Mouse (Mus musculus) heart, embryonic 13.5 days (tissue): Measurements from ENCODE around the gene Erp44. TPM values are rescaled to one million over a fixed set of nuclear protein-coding genes. Genes with fewer than 3 reads are reported as not detected.

Source experiments
- ATAC-seq: fragments of 200-750 bp; cut with Nextera tagmentation; 2 replicates; pipeline ENCODE4 v1.8.0; 2017; ENCODE audit warnings: moderate TSS enrichment; ENCODE audit not compliant: insufficient number of reproducible peaks, low FRiP score, low TSS enrichment; ENCODE audit errors: extremely low read depth
- H3K27ac ChIP-seq: fragments of 300-500 bp; sonication (generic); replicated peaks from 2 replicates; pipeline ENCODE4 v1.5.1; 2015; ENCODE audit warnings: moderate library complexity, mild to moderate bottlenecking, inconsistent platforms
- H3K27me3 ChIP-seq: fragments of 300-500 bp; sonication (generic); replicated peaks from 2 replicates; pipeline ENCODE4 v1.6.1; 2015; ENCODE audit warnings: mild to moderate bottlenecking, inconsistent platforms
- H3K36me3 ChIP-seq: fragments of 300-500 bp; sonication (generic); 2 replicates; pipeline ENCODE4 v1.6.1; 2015; ENCODE audit warnings: mild to moderate bottlenecking, inconsistent platforms
- H3K4me1 ChIP-seq: fragments of 300-500 bp; sonication (generic); 2 replicates; pipeline ENCODE4 v1.6.1; 2015; ENCODE audit warnings: inconsistent platforms
- H3K4me2 ChIP-seq: fragments of 300-500 bp; sonication (generic); 2 replicates; pipeline ENCODE4 v1.6.1; 2015; ENCODE audit warnings: inconsistent platforms, mild to moderate bottlenecking, moderate library complexity
- H3K4me3 ChIP-seq: fragments of 300-500 bp; sonication (generic); 2 replicates; pipeline ENCODE4 v1.5.1; 2015; ENCODE audit warnings: moderate library complexity, mild to moderate bottlenecking, inconsistent platforms
- H3K9ac ChIP-seq: fragments of 300-500 bp; sonication (generic); 2 replicates; pipeline ENCODE4 v1.6.1; 2015; ENCODE audit warnings: inconsistent platforms, mild to moderate bottlenecking, moderate library complexity
- H3K9me3 ChIP-seq: fragments of 300-500 bp; sonication (generic); 2 replicates; pipeline ENCODE4 v1.6.1; 2016; ENCODE audit warnings: inconsistent platforms
- WGBS: fragments of 180-500 bp; shearing (Covaris S2); methylation state at CpG from one replicate; pipeline ENCODE4 v1.1.7; 2015; ENCODE audit warnings: mixed read lengths; 5-methylcytosine and 5-hydroxymethylcytosine counted together
- polyA plus RNA-seq: library from polyadenylated mRNA; unstranded; fragments of >200 nt; fragmentation: Nextera tagmentation; extraction: Ambion mirVana; gene quantifications from 2 replicates; pipeline ENCODE4 v1.2.1, GENCODE M21; 2015

Gene Erp44
- polyA plus RNA-seq, 1 experiment from 2014 or later, result 55.4 TPM

DNA sequence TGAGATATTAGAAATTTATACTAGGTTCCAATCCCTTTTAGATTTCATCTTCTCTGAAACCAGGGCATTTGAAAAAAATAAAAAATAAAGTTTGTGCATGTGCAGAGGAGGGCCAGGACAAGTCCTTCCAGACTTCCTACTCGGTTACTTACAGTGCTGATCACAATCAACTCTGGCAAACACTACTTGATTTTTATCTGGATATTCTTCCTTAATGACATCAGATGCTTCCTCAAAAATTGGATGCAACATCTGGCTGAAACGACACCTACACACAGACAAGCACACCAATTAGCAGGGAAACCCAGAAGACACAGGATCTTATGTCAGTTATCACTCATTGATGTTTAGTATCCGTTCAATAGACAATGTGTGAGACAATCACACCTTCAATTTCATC, 42.6 kb downstream of the Erp44 start:
- H3K4me1 ChIP-seq, result no peaks in the 10 kb centered on the region
- H3K36me3 ChIP-seq, result peaks cover 21% of the 10 kb centered on the region
- 83% methylated on average over 3 of the region's 3 CpGs for WGBS
- no peak overlapping the region for H3K9ac ChIP-seq
- no peak overlapping the region for H3K4me3 ChIP-seq
- no peaks in the 10 kb centered on the region for H3K9me3 ChIP-seq
- no peak for ATAC-seq
- H3K4me2 ChIP-seq, result no peak overlapping the region
- no peak overlapping the region for H3K27ac ChIP-seq
- H3K27me3 ChIP-seq, result no peaks in the 10 kb centered on the region

DNA sequence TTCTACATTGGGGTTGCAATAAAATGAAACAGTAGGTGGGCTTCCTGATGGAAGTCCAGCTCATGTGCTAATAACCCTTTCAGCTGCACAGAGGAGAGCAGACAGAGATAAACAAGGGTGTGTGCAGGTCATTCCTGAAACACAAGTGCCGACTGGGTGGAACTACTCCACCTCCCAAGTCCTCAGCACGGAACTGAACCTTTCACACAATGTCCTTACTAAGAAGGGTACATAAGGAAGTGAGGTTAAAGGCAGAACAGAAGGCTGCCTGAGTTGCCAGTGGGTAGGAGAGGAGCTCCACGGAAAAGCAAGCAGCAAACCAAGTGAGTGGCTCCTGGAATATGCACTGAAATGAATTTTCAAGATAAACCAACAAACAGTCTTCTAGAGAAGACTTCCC, 52.6 kb downstream of the Erp44 start:
- no peaks in the 10 kb centered on the region for H3K27me3 ChIP-seq
- H3K9ac ChIP-seq, result no peak overlapping the region
- H3K4me1 ChIP-seq, result peaks cover 4% of the 10 kb centered on the region; the same call in 1 of the 2 replicates
- no peak overlapping the region for H3K4me3 ChIP-seq
- no peak overlapping the region for H3K27ac ChIP-seq
- 44% methylated on average over 3 of the region's 3 CpGs for WGBS
- no peaks in the 10 kb centered on the region; the same call in 1 of the 2 replicates for H3K36me3 ChIP-seq
- no peaks in the 10 kb centered on the region for H3K9me3 ChIP-seq
- no peak for ATAC-seq
- no peak overlapping the region for H3K4me2 ChIP-seq

DNA sequence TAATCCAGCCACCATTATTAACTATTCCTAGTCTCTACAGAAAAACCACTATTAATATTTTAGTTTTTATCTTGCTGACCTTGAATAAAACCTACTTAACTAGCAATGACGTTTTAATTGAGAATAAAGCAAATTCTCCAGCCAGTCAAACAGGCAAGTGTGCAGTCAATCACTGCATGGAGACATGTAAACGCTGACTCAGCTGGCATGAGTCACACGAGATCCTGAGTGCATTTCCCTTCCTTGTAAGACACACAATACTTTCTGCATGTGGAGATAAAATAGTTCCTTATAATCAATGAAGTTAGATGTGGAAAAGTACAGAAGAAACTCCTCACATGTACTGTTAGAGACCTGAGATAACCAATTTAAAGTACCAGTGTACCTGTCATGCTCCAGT, 53.8 kb downstream of the Erp44 start:
- Histone ChIP-seq H3K27ac (no peak overlapping the region), H3K9ac (no peak overlapping the region), H3K9me3 (no peaks in the 10 kb centered on the region), H3K4me3 (no peak overlapping the region), H3K36me3 (no peaks in the 10 kb centered on the region; the same call in 1 of the 2 replicates), H3K4me1 (peaks cover 7% of the 10 kb centered on the region; the same call in 1 of the 2 replicates), H3K4me2 (no peak overlapping the region), H3K27me3 (no peaks in the 10 kb centered on the region)
- 42% methylated on average over 3 of the region's 3 CpGs for WGBS
- no peak for ATAC-seq

DNA sequence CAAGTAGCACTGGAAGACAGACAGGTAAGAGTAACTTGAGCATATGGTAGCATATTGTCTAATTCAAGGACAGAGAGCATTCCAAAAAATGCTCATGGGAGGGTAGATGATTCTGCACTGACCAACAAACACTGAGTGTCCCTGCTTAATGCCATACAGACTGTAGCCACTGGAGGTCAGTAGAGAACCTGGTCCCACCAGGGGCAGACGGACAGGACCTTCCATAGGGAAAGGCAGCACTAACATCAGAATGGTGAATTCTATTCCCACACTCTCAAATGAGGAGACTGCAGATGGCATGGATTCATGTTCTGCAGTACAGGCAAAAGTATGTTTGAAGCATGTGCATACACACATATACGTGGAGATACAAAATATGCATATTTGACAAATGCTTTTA, 54.2 kb downstream of the Erp44 start:
- no peaks in the 10 kb centered on the region for H3K27me3 ChIP-seq
- H3K4me1 ChIP-seq, result peaks cover 7% of the 10 kb centered on the region; the same call in 1 of the 2 replicates
- WGBS, result 18% methylated on average over 2 of the region's 2 CpGs
- no peaks in the 10 kb centered on the region for H3K36me3 ChIP-seq
- ATAC-seq, result no peak
- no peak overlapping the region for H3K4me2 ChIP-seq
- H3K4me3 ChIP-seq, result no peak overlapping the region
- no peak overlapping the region for H3K9ac ChIP-seq
- no peaks in the 10 kb centered on the region for H3K9me3 ChIP-seq
- no peak overlapping the region for H3K27ac ChIP-seq

DNA sequence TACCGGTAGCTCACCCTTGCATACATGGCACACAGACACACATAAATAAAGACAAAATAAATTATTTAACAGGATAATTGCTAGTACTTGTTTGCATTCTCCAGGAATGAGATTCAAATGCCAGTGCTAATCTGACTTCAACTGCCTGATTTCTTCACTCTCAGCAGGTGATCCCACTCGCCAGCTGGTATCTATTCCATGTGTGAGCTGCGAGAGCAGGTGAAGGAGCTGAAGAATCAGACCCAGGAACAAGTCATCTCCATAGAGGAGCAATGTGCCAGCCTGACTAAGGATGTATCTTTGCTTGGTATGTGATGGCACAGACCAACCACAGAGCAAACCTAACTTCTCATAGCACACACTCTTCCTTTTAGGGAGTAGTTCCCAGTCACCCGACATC, 75.8 kb downstream of the Erp44 start:
- Histone ChIP-seq H3K4me1 (no peaks in the 10 kb centered on the region), H3K36me3 (peaks cover 54% of the 10 kb centered on the region), H3K9me3 (no peaks in the 10 kb centered on the region), H3K27ac (no peak overlapping the region), H3K27me3 (no peaks in the 10 kb centered on the region), H3K9ac (no peak overlapping the region), H3K4me2 (no peak overlapping the region), H3K4me3 (no peak overlapping the region)
- WGBS, result 85% methylated on average over 4 of the region's 4 CpGs
- ATAC-seq, result no peak

DNA sequence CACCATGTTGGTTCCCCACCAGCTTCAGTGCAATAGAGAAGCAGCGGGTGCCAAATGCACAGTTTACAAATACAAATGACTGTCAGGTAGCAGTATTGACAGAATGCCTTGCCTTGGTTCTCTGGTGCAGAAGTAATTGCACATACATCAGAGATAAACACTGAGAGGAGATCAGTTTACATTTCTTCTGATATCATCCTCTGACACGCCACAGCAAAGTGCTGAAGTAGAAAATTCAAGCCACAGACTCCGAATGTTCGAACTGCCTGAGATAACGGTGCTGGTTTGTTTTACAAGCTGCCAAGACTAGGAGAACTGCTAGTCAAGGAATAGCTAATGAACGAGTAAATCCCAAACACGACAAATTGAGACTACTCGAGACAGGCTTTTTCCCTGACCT, 80.9 kb downstream of the Erp44 start:
- H3K9ac ChIP-seq, result no peak overlapping the region
- no peak for ATAC-seq
- 71% methylated on average over 8 of the region's 8 CpGs for WGBS

DNA sequence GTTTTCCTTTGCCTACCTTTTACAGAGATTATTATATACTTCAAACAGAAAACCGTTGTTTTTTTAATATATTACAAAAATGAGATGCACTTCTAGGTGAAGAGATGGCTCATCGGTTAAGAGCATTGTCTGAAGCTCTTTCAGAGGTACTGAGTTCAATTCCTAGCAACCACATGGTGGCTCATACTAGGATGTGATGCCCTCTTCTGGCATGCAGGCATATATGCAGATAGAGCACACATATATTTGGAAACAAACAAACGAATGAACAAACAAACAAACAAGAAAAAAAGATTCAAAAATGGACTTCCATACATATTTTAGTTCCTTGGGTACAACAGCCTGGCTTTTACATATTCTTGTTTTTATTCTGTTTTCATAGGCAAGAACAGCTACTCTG, 81.4 kb downstream of the Erp44 start:
- 86% methylated on average over 3 of the region's 3 CpGs for WGBS
- H3K9me3 ChIP-seq, result no peaks in the 10 kb centered on the region

More for the DNA sequence above, 80.9 kb downstream of the Erp44 start:
- Histone ChIP-seq H3K4me2 (no peak overlapping the region), H3K27me3 (no peaks in the 10 kb centered on the region), H3K36me3 (peaks cover 54% of the 10 kb centered on the region), H3K4me3 (no peak overlapping the region), H3K27ac (no peak overlapping the region), H3K4me1 (no peaks in the 10 kb centered on the region), H3K9me3 (no peaks in the 10 kb centered on the region)

DNA sequence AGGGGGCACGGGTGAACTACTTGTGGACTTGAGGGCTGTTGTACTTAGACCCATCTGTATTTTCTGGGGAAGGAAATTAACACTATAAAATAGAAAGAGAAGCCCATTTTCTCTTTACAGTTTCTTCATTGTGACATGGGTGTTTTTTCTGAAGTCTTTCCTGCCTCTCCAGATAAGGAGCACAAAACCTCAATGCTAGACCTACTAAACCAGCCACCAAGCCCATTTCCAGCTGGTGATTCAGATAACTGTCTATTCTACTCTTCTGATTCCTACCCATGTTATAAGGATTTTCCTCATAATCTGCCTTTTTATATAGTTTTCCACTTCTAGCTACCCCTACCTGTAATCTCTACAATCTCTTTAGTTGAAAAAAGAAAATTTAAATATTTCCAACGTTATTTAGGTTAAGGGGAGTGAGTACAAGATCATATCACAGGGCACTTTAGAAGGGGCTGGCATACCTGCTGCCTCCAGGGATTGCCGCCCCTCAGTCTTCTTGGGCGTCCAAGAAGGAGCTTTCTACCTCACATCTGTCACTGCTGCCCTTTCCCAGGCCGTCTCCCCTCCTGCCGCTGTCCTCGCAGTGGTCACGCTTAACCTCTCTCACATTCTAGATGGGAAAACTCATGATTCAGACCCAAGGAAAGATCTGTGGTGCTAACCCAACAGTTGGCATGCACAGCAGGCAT, 97.1 kb downstream of the Erp44 start:
- Histone ChIP-seq H3K9ac (no peak overlapping the region), H3K27me3 (no peaks in the 10 kb centered on the region), H3K4me3 (no peak overlapping the region), H3K9me3 (no peaks in the 10 kb centered on the region), H3K27ac (no peak overlapping the region), H3K4me2 (no peak overlapping the region), H3K36me3 (peaks cover 28% of the 10 kb centered on the region), H3K4me1 (no peaks in the 10 kb centered on the region)
- no peak for ATAC-seq
- 84% methylated on average over 8 of the region's 8 CpGs for WGBS

More for the DNA sequence above, 81.4 kb downstream of the Erp44 start:
- ATAC-seq, result no peak
- Histone ChIP-seq H3K4me1 (no peaks in the 10 kb centered on the region), H3K36me3 (peaks cover 51% of the 10 kb centered on the region), H3K4me3 (no peak overlapping the region), H3K4me2 (no peak overlapping the region), H3K27me3 (no peaks in the 10 kb centered on the region), H3K27ac (no peak overlapping the region), H3K9ac (no peak overlapping the region)

DNA sequence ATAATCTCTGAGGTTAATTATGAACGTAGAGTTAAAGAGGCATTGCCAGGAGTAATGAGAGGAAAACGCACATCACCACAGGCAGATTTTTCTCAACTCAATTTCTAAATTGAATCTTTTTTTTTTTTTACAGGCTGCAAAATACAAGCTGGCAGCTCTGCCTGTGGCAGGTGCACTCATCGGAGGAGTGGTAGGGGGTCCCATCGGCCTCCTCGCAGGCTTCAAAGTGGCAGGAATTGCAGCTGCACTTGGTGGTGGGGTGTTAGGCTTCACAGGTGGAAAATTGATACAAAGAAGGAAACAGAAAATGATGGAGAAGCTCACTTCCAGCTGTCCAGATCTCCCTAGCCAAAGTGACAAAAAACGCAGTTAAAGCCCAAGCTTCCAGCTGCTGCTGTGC, 98.0 kb downstream of the Erp44 start:
- Histone ChIP-seq H3K27me3 (no peaks in the 10 kb centered on the region), H3K9me3 (no peaks in the 10 kb centered on the region), H3K4me3 (no peak overlapping the region), H3K27ac (no peak overlapping the region), H3K36me3 (peaks cover 28% of the 10 kb centered on the region), H3K4me1 (no peaks in the 10 kb centered on the region), H3K4me2 (no peak overlapping the region), H3K9ac (no peak overlapping the region)
- ATAC-seq, result no peak
- 75% methylated on average over 6 of the region's 6 CpGs for WGBS

DNA sequence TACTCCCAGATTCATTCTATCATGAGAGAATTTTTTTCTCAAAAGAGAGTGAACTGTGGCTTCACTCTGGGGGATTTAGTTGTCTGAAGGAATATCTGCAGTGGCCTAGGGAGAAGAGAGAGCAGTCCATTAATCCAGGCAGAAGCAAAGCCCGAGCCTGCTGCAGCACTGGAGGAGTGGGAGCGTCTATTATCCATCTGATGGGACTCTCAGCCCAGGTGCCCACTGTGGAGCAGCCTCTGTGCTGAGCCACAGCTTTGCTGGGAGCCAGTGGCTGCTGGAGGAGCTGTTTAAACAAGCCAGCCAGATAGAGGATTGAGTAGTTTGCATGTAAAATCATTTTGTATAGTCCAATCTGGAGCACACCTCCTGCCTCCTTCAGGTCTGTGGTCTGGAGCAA, 98.4 kb downstream of the Erp44 start:
- ATAC-seq, result no peak
- no peak overlapping the region for H3K4me3 ChIP-seq
- H3K27ac ChIP-seq, result no peak overlapping the region
- 46% methylated on average over 2 of the region's 2 CpGs for WGBS
- H3K9me3 ChIP-seq, result no peaks in the 10 kb centered on the region
- H3K36me3 ChIP-seq, result peaks cover 28% of the 10 kb centered on the region
- H3K9ac ChIP-seq, result no peak overlapping the region
- H3K4me1 ChIP-seq, result no peaks in the 10 kb centered on the region
- no peaks in the 10 kb centered on the region for H3K27me3 ChIP-seq
- no peak overlapping the region for H3K4me2 ChIP-seq

DNA sequence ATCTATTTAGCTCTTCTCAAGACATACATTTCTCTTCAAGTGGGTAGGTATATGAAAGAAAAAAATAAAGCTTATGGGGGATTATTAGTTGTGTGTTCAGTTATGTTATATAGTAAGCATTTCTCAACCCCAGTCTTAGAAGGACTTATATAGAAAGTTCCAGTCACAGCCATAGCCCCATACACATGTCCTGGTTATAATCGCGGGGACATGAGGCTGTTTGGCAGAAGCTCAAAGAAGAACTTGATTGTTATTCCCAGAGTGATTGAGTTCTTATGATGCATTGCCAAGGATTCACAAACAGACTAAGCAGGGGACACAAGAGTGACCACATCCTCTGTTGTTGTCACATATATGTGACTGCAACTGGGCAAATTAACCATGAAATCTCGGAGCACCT, 103.7 kb downstream of the Erp44 start:
- Histone ChIP-seq H3K27me3 (no peaks in the 10 kb centered on the region), H3K9me3 (no peaks in the 10 kb centered on the region), H3K4me3 (no peak overlapping the region), H3K27ac (no peak overlapping the region), H3K4me1 (no peaks in the 10 kb centered on the region), H3K36me3 (peaks cover 3% of the 10 kb centered on the region), H3K4me2 (no peak overlapping the region), H3K9ac (no peak overlapping the region)
- 90% methylated on average over 3 of the region's 3 CpGs for WGBS
- no peak for ATAC-seq

DNA sequence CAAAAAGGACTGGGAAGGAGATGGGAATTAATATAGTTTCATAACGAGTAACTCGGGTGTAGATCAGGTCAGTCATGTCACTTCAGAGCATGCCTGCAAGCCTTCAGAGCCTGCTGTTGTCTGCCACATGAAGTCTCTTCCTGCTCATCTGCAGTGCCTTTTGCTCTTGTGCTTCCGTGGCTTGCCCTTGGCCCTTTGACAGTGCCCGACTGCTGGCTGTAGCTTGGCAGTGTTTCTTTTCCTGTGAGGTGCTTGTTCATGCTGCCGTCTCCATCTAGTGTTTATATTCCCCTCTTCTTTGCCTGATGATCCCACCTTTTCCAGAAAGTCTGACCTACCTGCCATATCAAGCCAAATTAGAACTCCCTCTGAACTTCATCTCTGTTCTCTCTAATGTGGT, 115.5 kb downstream of the Erp44 start:
- 74% methylated on average over 5 of the region's 5 CpGs for WGBS
- ATAC-seq, result no peak
- no peak overlapping the region for H3K4me3 ChIP-seq

More for the DNA sequence above, 115.5 kb downstream of the Erp44 start:
- Histone ChIP-seq H3K4me2 (no peak overlapping the region), H3K27ac (no peak overlapping the region), H3K9me3 (no peaks in the 10 kb centered on the region), H3K36me3 (peaks cover 40% of the 10 kb centered on the region), H3K27me3 (no peaks in the 10 kb centered on the region), H3K4me1 (peaks cover 3% of the 10 kb centered on the region; the same call in 1 of the 2 replicates), H3K9ac (no peak overlapping the region)
